ENCODE assay signal across 31 mouse cellular contexts in genomic region chr11:98042741-98043140, GRCm38 (mm10). TPM values are rescaled to one million over a fixed set of nuclear protein-coding genes. Genes with fewer than 3 reads are reported as not detected.
A peak's percentile ranks its signal among the peaks of the same experiment; 100 is the strongest.
DNase-seq lines count a peak whose midpoint lies in the region; ATAC-seq lines count a peak whose summit lies in the region.
"Had no signal": no experiment of that assay in that cellular context is flagged by ENCODE, and none has a peak within 500 bp of the region (broad histone marks: within the 10 kb centered on the region; RNA-seq: fewer than 3 reads in every experiment).

No protein-coding gene starts in this region.

- 79% methylated on average over 6 of the region's 6 CpGs for WGBS in kidney, embryonic 14.5 days

- no peak overlapping the region for H3K4me2 ChIP-seq in kidney, embryonic 14.5 days (replicated peaks; ENCODE audit: low read depth, low read length)
- H3K4me2 ChIP-seq: embryonic facial prominence, embryonic 15.5 days; forebrain, embryonic 12.5 days; heart, embryonic 15.5 days; hindbrain, embryonic 12.5 days; intestine, embryonic 15.5 days; liver, embryonic 12.5 days; midbrain, embryonic 15.5 days; neural tube, embryonic 15.5 days; stomach, embryonic 15.5 days had no signal

- ATAC-seq in kidney, embryonic 14.5 days (ENCODE audit: low FRiP score, low TSS enrichment) = no peak
- ATAC-seq: hindbrain, postnatal 0 days; intestine, embryonic 15.5 days; liver, embryonic 12.5 days; liver, postnatal 0 days; midbrain, embryonic 15.5 days had no signal

- H3K27me3 ChIP-seq in kidney, embryonic 14.5 days (ENCODE audit: control insufficient read depth, insufficient read depth, low read length) = no peaks in the 10 kb centered on the region; the same call in 1 of the 2 replicates
- H3K27me3 ChIP-seq: CH12.LX; midbrain, embryonic 15.5 days; neural tube, embryonic 15.5 days had no signal

- H3K4me1 ChIP-seq in kidney, embryonic 14.5 days (ENCODE audit: control insufficient read depth, insufficient read depth, low read length) = peaks cover 10% of the 10 kb centered on the region
- H3K4me1 ChIP-seq: embryonic facial prominence, embryonic 15.5 days; forebrain, embryonic 12.5 days; hindbrain, embryonic 12.5 days; intestine, embryonic 15.5 days; liver, embryonic 12.5 days; midbrain, embryonic 15.5 days; stomach, embryonic 15.5 days had no signal

- no peaks in the 10 kb centered on the region for H3K9me3 ChIP-seq in kidney, embryonic 14.5 days (ENCODE audit: control insufficient read depth, low read length)
- H3K9me3 ChIP-seq: embryonic facial prominence, embryonic 10.5 days; embryonic facial prominence, embryonic 15.5 days; forebrain, embryonic 12.5 days; heart, embryonic 10.5 days; heart, embryonic 15.5 days; hindbrain, embryonic 12.5 days; intestine, embryonic 15.5 days; liver, embryonic 12.5 days; midbrain, embryonic 10.5 days; midbrain, embryonic 15.5 days; neural tube, embryonic 15.5 days; stomach, embryonic 15.5 days had no signal

- H3K36me3 ChIP-seq in kidney, embryonic 14.5 days (ENCODE audit: control insufficient read depth, insufficient read depth, low read length) = no peaks in the 10 kb centered on the region
- H3K36me3 ChIP-seq: embryonic facial prominence, embryonic 10.5 days; embryonic facial prominence, embryonic 15.5 days; forebrain, embryonic 12.5 days; heart, embryonic 10.5 days; heart, embryonic 15.5 days; hindbrain, embryonic 12.5 days; intestine, embryonic 15.5 days; liver, embryonic 12.5 days; midbrain, embryonic 10.5 days; midbrain, embryonic 15.5 days; neural tube, embryonic 15.5 days; stomach, embryonic 15.5 days had no signal

- no peak overlapping the region for H3K9ac ChIP-seq in kidney, embryonic 14.5 days (ENCODE audit: low read depth, low read length)
- H3K9ac ChIP-seq: embryonic facial prominence, embryonic 15.5 days; heart, embryonic 15.5 days; hindbrain, embryonic 12.5 days; intestine, embryonic 15.5 days; liver, embryonic 12.5 days; liver, postnatal 0 days; midbrain, embryonic 15.5 days; neural tube, embryonic 15.5 days; stomach, embryonic 15.5 days had no signal

- DNase-seq in cerebellum, adult 9-11 months = peak; percentile 35
- no peak for DNase-seq in cerebellum, postnatal 36 days
- DNase-seq in kidney, postnatal 25 days = peak; percentile 51 to 56
- peak; percentile 64 for DNase-seq in lung, postnatal 36 days
- no peak for DNase-seq in lung, postnatal 4 days
- DNase-seq in adipocyte (ENCODE audit: low spot score) = peak; percentile 79
- no peak for DNase-seq in layer of hippocampus, adult 8-10 months (ENCODE audit: low spot score in 2 of 2)
- DNase-seq: adrenal gland, postnatal 36 days; B cell, adult 2 months; gastrocnemius, postnatal 14 days; heart, postnatal 36 days; liver, postnatal 0 days; right cerebral cortex, postnatal 25 days had no signal

- H3K27ac ChIP-seq in kidney, embryonic 14.5 days (ENCODE audit: low read depth, low read length) = no peak overlapping the region
- H3K27ac ChIP-seq: embryonic facial prominence, embryonic 10.5 days; embryonic facial prominence, embryonic 15.5 days; forebrain, embryonic 12.5 days; heart, embryonic 10.5 days; heart, embryonic 15.5 days; hindbrain, embryonic 12.5 days; hindbrain, postnatal 0 days; intestine, embryonic 15.5 days; layer of hippocampus, adult 2 months; liver, embryonic 12.5 days; midbrain, embryonic 10.5 days; midbrain, embryonic 15.5 days; neural tube, embryonic 15.5 days; stomach, embryonic 15.5 days had no signal

- H3K4me3 ChIP-seq in kidney, embryonic 14.5 days (ENCODE audit: low read length) = no peak overlapping the region
- H3K4me3 ChIP-seq: embryonic facial prominence, embryonic 10.5 days; embryonic facial prominence, embryonic 15.5 days; forebrain, embryonic 12.5 days; heart, embryonic 10.5 days; heart, embryonic 15.5 days; hindbrain, embryonic 12.5 days; intestine, embryonic 15.5 days; layer of hippocampus, adult 2 months; liver, embryonic 12.5 days; midbrain, embryonic 10.5 days; midbrain, embryonic 15.5 days; neural tube, embryonic 15.5 days; stomach, embryonic 15.5 days had no signal

RNA-seq across cellular contexts. Expression of gene Stac2, which starts 10.5 kb away (rescaled TPM):
- 3.8 and 4.1 TPM in 2 replicates for polyA plus RNA-seq in kidney, embryonic 14.5 days (2014; fragmentation: Nextera tagmentation; extraction: Ambion mirVana)
- total RNA-seq in layer of hippocampus, adult 8-10 months (2022) = 10 to 100 TPM; 47.7 to 56.4 (median 52.4) TPM
- total RNA-seq: CH12.LX; granulocyte monocyte progenitor cell, adult 5-6 weeks; MEL had no signal

RNA-seq across cellular contexts. Expression of gene Rpl19, which starts 16.2 kb away (rescaled TPM):
- 1,236 and 1,648 TPM in 2 replicates for polyA plus RNA-seq in kidney, embryonic 14.5 days (2014; fragmentation: Nextera tagmentation; extraction: Ambion mirVana)
- total RNA-seq in layer of hippocampus, adult 8-10 months (2022) = 100 to 1,000 TPM; 520 to 711 (median 600) TPM

RNA-seq across cellular contexts. Expression of gene Cacnb1, which starts 19.9 kb away (rescaled TPM):
- 11.7 and 12.3 TPM in 2 replicates for polyA plus RNA-seq in kidney, embryonic 14.5 days (2014; fragmentation: Nextera tagmentation; extraction: Ambion mirVana)
- 100 to 1,000 TPM; 123 to 145 (median 134) TPM for total RNA-seq in layer of hippocampus, adult 8-10 months (2022)

RNA-seq across cellular contexts. Expression of gene Arl5c, which starts 46.8 kb away (rescaled TPM):
- polyA plus RNA-seq in kidney, embryonic 14.5 days (2014; fragmentation: Nextera tagmentation; extraction: Ambion mirVana) = 9.3 and 16.2 TPM in 2 replicates
- total RNA-seq in layer of hippocampus, adult 8-10 months (2022) = 1 to 10 TPM in 3 of 4 experiments, under 1 TPM in 1; 0.59 to 1.5 (median 1.3) TPM

RNA-seq across cellular contexts. Expression of gene Plxdc1, which starts 56.5 kb away (rescaled TPM):
- polyA plus RNA-seq in kidney, embryonic 14.5 days (2014; fragmentation: Nextera tagmentation; extraction: Ambion mirVana) = 0.69 and 1.7 TPM in 2 replicates
- total RNA-seq in layer of hippocampus, adult 8-10 months (2022) = 10 to 100 TPM; 18.0 to 21.1 (median 19.8) TPM
- polyA plus RNA-seq: heart, embryonic 10.5 days had no signal

Comparison
In these comparisons a context has a peak if more than half of its experiments do, and no peak if none do; other contexts are left out.
1. DNase-seq: peak in cerebellum, adult 9-11 months (single experiment), kidney, postnatal 25 days (2 of 2), lung, postnatal 36 days (single experiment) and adipocyte (single experiment); none in cerebellum, postnatal 36 days (0 of 2), lung, postnatal 4 days (0 of 2) and layer of hippocampus, adult 8-10 months (0 of 2).